Mouse (Mus musculus) layer of hippocampus, postnatal 14 days (tissue): ENCODE results near the gene Sh3rf1. TPM values are rescaled to one million over a fixed set of nuclear protein-coding genes. Genes with fewer than 3 reads are reported as not detected.

Experiments
- DNase-seq, 2 experiments: peaks; one replicate each; pipeline ENCODE4 v3.0.0; 2021 to 2022; ENCODE audit warnings: low spot score in 2 of 2, mixed read lengths in 1 of 2
- total RNA-seq, 2 experiments: library from RNA; stranded (reverse); gene quantifications; 2 replicates each; pipeline ENCODE4 v1.2.3; 2021

Gene Sh3rf1
- total RNA-seq, 2 experiments from 2014 or later: 74.7 to 78.0 TPM

GRCm38 (mm10) chr8:61355503-61355902 is 131.8 kb downstream of the Sh3rf1 start:
- DNase-seq: no peak

DNA sequence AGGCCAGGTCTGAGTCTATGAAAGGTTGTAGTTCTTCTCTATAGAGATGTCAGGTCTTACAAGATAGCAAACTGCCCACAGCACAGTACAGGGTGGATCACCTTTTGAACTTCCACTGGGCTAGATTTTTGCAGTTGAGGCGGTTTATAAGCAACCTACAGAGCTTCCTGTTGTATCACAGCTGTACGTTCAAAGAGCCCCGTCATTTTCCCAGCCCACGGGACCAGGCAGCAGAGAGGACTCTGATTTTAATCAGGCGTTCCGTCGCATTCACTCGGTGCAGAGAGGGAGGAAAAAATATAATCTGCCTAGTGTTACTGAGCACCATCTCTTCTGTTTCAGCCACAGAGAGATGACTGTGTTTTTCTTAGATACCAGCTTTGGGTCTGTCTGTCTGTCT is 135.3 kb downstream of the Sh3rf1 start:
- no peak for DNase-seq

DNA sequence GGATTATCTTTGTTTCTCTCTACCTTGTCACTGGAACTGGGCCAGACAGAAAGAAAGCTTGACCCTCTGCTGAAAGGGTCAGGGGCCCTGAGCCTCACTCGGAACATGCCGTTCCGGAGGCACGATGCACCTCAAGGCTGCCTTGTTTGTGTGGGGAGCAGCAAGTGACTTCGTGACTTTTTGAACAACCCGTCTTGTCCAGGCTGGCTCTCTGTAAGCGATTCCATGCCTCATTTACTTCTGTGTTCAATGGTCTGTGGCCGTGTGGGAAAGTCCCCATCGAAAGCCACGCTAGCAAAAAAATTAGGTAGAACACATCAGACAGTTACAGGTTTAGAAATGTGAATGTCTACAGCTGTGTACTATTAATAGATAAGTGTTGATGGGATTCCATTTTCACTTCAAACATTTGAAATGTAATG is 136.2 kb downstream of the Sh3rf1 start:
- DNase-seq: no peak

GRCm38 (mm10) chr8:61360362-61360761 is 136.7 kb downstream of the Sh3rf1 start:
- no peak for DNase-seq

- no peak for DNase-seq
Measured at GRCm38 (mm10) chr8:61361476-61361875, 137.8 kb downstream of the Sh3rf1 start.

GRCm38 (mm10) chr8:61362301-61362913 is 138.7 kb downstream of the Sh3rf1 start:
- no peak for DNase-seq

GRCm38 (mm10) chr8:61373303-61373702 is 149.6 kb downstream of the Sh3rf1 start:
- no peak for DNase-seq

GRCm38 (mm10) chr8:61374059-61374755 is 150.5 kb downstream of the Sh3rf1 start:
- DNase-seq: no peak

GRCm38 (mm10) chr8:61375205-61375604 is 151.5 kb downstream of the Sh3rf1 start:
- DNase-seq: no peak

DNA sequence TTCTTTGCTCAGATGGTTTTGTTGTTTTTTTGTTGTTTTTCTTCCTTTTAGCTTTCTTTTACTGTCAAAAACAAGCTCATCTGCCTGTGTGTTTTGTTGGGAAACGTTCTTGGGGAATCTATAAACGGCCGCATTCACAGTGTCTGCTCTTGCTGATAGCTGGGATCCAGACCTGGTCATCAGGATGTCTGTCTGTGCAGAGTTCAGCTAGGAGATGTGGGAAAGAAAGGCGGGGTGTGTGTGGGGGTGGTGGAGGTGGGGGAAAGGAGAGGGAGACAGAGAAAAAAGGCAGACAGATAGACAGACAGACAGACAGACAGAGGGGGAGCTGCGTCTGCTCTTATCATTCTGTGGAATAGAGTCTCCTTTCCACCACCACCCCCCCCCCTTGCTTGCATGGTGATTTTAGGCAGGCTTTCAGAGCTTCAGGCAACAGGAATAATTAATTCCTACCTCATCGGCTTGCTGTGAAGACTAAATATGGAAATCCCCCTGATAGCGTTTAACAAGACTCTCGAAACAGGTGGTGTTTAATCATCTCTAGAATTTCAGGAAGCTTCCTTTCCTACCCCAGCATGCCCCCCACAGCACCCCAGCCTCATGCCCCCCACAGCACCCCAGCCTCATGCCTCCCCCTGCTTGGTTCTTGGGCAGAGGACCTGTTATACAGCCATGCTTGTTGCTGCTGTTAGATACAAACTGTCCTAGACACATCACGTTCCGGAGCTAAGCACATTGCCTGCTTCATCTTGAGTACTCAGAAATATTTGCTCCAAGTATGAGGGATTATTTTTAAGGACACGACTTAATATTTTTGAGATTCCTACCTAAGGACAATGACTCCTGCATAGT is 155.4 kb downstream of the Sh3rf1 start:
- DNase-seq: no peak

DNA sequence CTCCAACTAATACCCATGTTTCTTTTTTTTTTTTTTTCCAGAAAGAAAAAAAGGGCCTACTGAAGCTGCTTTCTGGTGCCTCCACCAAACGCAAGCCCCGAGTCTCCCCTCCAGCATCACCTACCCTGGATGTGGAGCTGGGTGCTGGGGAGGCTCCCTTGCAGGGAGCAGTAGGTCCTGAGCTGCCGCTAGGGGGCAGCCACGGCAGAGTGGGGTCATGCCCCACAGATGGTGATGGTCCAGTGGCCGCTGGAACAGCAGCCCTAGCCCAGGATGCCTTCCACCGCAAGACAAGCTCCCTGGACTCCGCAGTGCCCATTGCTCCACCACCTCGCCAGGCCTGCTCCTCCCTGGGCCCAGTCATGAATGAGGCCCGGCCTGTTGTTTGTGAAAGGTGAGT is 160.9 kb downstream of the Sh3rf1 start:
- DNase-seq: no peak

- DNase-seq: no peak
Measured at GRCm38 (mm10) chr8:61385502-61386191, 162.0 kb downstream of the Sh3rf1 start.

GRCm38 (mm10) chr8:61386645-61387044 is 163.0 kb downstream of the Sh3rf1 start:
- DNase-seq: peak; percentile 57 to 81

DNA sequence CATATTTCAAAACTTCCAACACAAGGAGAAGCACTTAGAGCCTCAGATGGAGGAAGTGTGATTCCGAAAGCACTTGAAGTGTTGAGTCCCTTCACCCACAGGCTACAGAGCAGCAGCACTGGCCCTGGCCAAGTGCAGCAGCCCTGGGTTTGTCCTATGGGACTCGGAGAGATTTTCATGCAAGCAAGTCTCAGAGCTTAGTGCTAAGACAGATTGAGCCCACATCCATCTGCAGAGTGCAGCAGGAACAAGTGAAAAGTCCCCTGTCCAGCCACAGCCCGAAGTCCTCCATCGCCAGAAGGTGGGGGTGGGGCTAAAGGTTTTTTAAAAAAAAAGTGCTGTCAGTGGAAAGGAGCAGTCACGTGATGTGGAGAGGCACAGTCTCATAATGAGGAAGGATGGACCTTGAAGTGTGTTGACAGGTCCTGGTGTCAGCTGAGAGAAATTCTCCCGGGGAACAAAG is 163.9 kb downstream of the Sh3rf1 start:
- DNase-seq: no peak

GRCm38 (mm10) chr8:61388341-61388740 is 164.7 kb downstream of the Sh3rf1 start:
- no peak for DNase-seq

DNA sequence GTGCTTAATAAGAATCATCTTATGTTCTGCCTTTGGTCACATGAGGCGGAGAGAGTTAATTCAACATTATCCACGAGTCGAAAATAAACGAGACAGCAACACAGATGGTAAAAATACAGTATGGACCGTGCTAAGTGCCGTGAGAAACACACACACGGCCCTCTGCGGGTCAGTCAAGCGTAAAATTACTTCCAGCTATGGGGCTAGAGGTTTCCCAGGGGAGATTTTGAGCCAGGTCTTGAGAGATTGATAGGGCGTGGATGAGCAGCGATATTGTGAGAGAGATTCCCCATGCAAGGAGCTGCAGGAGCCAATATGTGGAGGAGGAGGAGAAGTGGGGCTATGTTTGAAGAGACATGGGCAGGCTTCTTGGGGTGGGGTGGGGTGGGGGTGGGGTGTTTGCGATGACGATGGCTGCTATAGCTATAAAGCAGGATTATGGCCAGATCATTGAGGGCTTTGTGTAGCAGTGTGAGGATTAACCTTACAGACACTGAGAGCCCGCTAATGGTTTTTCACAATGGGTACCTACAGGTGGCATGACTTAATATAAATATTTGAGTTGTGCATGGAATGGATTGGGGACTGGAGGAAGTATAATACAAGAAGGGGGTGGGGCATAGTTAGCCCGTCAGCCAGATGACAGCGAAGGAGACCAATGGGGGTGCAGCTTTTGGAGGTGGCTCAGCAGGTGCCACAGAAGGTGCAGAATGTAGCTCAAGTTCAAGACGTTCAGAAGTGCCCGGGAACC is 166.8 kb downstream of the Sh3rf1 start:
- no peak for DNase-seq

DNA sequence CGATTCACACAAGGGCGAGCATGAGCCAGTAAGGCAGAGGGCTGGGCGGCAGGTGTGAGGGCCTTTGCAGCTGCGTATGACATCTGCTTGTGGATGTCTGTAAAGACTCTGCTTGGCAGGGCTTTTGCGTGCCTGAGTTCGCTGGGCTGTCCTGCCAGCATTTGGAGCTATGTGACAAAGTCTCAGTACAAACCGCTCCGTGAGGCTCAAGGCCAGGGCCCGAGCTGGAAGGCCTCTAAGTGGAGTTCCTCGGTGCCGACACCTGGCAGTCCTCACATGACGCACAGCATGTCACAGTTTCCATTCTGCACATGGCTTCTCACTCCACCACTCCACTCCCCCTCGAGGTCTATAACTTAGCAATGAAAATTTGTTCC is 167.4 kb downstream of the Sh3rf1 start:
- no peak for DNase-seq

GRCm38 (mm10) chr8:61397139-61397538 is 173.5 kb downstream of the Sh3rf1 start:
- DNase-seq: no peak

- DNase-seq: no peak
Measured at GRCm38 (mm10) chr8:61397755-61398154, 174.1 kb downstream of the Sh3rf1 start.

DNA sequence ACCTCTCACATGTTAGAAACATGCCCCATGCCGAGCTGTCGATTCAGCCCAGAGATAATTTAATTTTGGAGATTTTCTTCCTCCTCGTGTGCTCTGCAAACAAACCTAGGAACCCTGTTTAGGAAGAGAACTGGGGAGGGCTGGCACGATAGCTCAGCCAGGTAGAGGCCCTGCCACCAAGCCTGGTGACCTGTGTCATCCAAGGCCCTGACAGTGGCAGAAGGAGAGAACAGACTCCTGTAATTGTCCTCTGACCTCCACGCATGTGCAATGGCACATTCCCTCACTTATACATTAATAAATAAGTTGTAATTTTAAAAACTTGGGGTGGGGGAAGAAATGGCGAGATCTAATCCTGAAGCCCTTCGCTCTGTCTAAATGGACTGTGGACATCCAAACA is 179.2 kb downstream of the Sh3rf1 start:
- no peak for DNase-seq
